Mouse (Mus musculus) splenic B cell, adult 2 months (primary cell): Measurements from ENCODE around the gene BC005537.

Experiments used
- DNase-seq: peaks from one replicate; pipeline ENCODE4 v3.0.0-alpha.2; 2011; ENCODE audit warnings: low read depth, low spot score
- H3K27me3 ChIP-seq: 2 replicates; pipeline ENCODE4 v1.6.1; 2012; ENCODE audit warnings: mild to moderate bottlenecking, low read length, moderate library complexity, mixed read lengths; ENCODE audit not compliant: control insufficient read depth, poor library complexity, insufficient read depth, severe bottlenecking
- H3K36me3 ChIP-seq: 2 replicates; pipeline ENCODE4 v1.6.1; 2012; ENCODE audit warnings: mild to moderate bottlenecking, low read length, moderate library complexity, mixed read lengths; ENCODE audit not compliant: control insufficient read depth, poor library complexity, insufficient read depth, severe bottlenecking

The BC005537 gene

GRCm38 (mm10) chr13:24849318-24849717 is 47.9 kb downstream of the BC005537 start:
- no peaks in the 10 kb centered on the region for H3K27me3 ChIP-seq

GRCm38 (mm10) chr13:24851989-24852388 is 50.5 kb downstream of the BC005537 start:
- Histone ChIP-seq H3K36me3 (no peaks in the 10 kb centered on the region), H3K27me3 (no peaks in the 10 kb centered on the region)
- DNase-seq = no peak

More at GRCm38 (mm10) chr13:24849318-24849717, 47.9 kb downstream of the BC005537 start:
- DNase-seq = no peak
- no peaks in the 10 kb centered on the region for H3K36me3 ChIP-seq

GRCm38 (mm10) chr13:24852570-24852969 is 51.1 kb downstream of the BC005537 start:
- H3K36me3 ChIP-seq = no peaks in the 10 kb centered on the region
- H3K27me3 ChIP-seq = no peaks in the 10 kb centered on the region
- DNase-seq = no peak

DNA sequence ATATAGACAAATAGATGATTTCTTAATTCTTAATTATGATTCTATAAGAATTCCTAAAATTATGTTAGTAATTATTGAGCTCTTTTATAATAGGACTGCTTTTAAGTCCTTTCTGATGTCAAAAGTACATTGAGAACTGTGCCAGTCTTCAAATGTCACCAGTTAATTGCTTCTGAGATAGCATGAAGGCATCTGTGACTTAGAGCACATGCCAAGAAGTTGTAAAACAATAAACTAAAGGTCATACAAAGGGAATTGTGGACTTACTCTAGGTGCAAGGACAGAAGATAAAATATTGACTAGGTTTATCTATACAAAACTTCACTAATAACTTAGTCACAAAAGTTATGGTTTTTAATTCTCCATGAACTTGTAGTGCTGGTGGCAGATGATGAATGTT is 57.7 kb downstream of the BC005537 start:
- Histone ChIP-seq H3K27me3 (no peaks in the 10 kb centered on the region), H3K36me3 (no peaks in the 10 kb centered on the region)
- no peak for DNase-seq

- no peak for DNase-seq
- Histone ChIP-seq H3K27me3 (no peaks in the 10 kb centered on the region), H3K36me3 (no peaks in the 10 kb centered on the region)
Measured at GRCm38 (mm10) chr13:24861084-24861483, 59.6 kb downstream of the BC005537 start.

- no peaks in the 10 kb centered on the region for H3K27me3 ChIP-seq
- no peak for DNase-seq
Measured at GRCm38 (mm10) chr13:24862021-24862420, 60.6 kb downstream of the BC005537 start.

GRCm38 (mm10) chr13:24862520-24862919 is 61.1 kb downstream of the BC005537 start:
- no peaks in the 10 kb centered on the region for H3K27me3 ChIP-seq
- peak; percentile 69 for DNase-seq
- no peaks in the 10 kb centered on the region for H3K36me3 ChIP-seq

More at GRCm38 (mm10) chr13:24862021-24862420, 60.6 kb downstream of the BC005537 start:
- H3K36me3 ChIP-seq = no peaks in the 10 kb centered on the region
